Mouse (Mus musculus) spleen, adult 2 months (tissue): ENCODE results near the gene Arhgap17.

Experiments
- CTCF ChIP-seq: fragments of 200-500 bp; IDR thresholded peaks from 2 replicates; pipeline ENCODE4 v1.5.1; 2011; ENCODE audit warnings: mild to moderate bottlenecking, inconsistent platforms; ENCODE audit not compliant: insufficient read depth, insufficient read length, insufficient replicate concordance; ENCODE audit errors: extremely low read depth
- POLR2A ChIP-seq: fragments of 200-500 bp; IDR thresholded peaks from 2 replicates; pipeline ENCODE4 v1.6.1; 2011; ENCODE audit warnings: low read depth, low read length, inconsistent platforms

DNA sequence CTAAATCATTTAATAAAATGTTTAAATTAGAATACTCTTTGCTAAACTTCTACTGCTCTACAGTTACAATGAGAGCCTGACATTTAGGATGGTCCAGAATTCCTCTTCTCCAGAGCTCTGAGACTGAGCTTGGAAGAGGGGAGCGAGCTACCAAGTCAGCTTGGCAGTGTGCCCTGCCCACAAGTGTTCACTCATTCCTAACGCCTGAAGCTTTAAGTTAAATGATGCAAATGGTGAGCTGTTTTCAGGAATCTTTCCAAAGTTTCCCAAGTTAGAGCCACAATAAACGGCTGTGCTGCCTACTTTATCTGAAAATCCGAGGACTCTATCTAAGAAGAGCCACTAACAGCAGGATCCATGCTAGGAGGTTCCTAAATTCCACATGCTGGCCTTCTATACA lies 85.9 kb downstream of the Arhgap17 start:
- no peak for TF ChIP-seq CTCF
- no peak for TF ChIP-seq POLR2A
